Mouse (Mus musculus) liver, embryonic 13.5 days (tissue): Measurements from ENCODE around the gene AC124108.1. TPM values are rescaled to one million over a fixed set of nuclear protein-coding genes. Genes with fewer than 3 reads are reported as not detected.

Source experiments
- ATAC-seq: fragments of 200-750 bp; cut with Nextera tagmentation; 2 replicates; pipeline ENCODE4 v1.8.0; 2017; ENCODE audit warnings: low read depth, mild to moderate bottlenecking, moderate number of reproducible peaks, moderate library complexity
- DNase-seq: peaks from one replicate; pipeline ENCODE4 v3.0.0; 2022
- H3K27ac ChIP-seq: fragments of 300-500 bp; sonication (generic); 2 replicates; pipeline ENCODE4 v1.5.1; 2015; ENCODE audit warnings: moderate library complexity, mild to moderate bottlenecking, inconsistent platforms
- H3K27me3 ChIP-seq: fragments of 300-500 bp; sonication (generic); 2 replicates; pipeline ENCODE4 v1.6.1; 2015; ENCODE audit warnings: mild to moderate bottlenecking, inconsistent platforms
- H3K36me3 ChIP-seq: fragments of 300-500 bp; sonication (generic); 2 replicates; pipeline ENCODE4 v1.6.1; 2015; ENCODE audit warnings: mild to moderate bottlenecking, inconsistent platforms
- H3K4me1 ChIP-seq: fragments of 300-500 bp; sonication (generic); replicated peaks from 2 replicates; pipeline ENCODE4 v1.6.1; 2015; ENCODE audit warnings: inconsistent platforms
- H3K4me2 ChIP-seq: fragments of 300-500 bp; sonication (generic); 2 replicates; pipeline ENCODE4 v1.6.1; 2015; ENCODE audit warnings: inconsistent platforms, mild to moderate bottlenecking, moderate library complexity
- H3K4me3 ChIP-seq: fragments of 300-500 bp; sonication (generic); replicated peaks from 2 replicates; pipeline ENCODE4 v1.5.1; 2015; ENCODE audit warnings: mild to moderate bottlenecking, inconsistent platforms
- H3K9ac ChIP-seq: fragments of 300-500 bp; sonication (generic); 2 replicates; pipeline ENCODE4 v1.6.1; 2015; ENCODE audit warnings: mild to moderate bottlenecking, inconsistent platforms
- H3K9me3 ChIP-seq: fragments of 300-500 bp; sonication (generic); replicated peaks from 2 replicates; pipeline ENCODE4 v1.6.1; 2016; ENCODE audit warnings: inconsistent platforms
- WGBS: fragments of 180-500 bp; shearing (Covaris S2); methylation state at CpG from one replicate; pipeline ENCODE4 v1.1.7; 2015; ENCODE audit not compliant: insufficient replicate concordance; 5-methylcytosine and 5-hydroxymethylcytosine counted together
- polyA plus RNA-seq: library from polyadenylated mRNA; unstranded; fragments of >200 nt; fragmentation: Nextera tagmentation; extraction: Ambion mirVana; gene quantifications from 2 replicates; pipeline ENCODE4 v1.2.1, GENCODE M21; 2015

AC124108.1 gene
- polyA plus RNA-seq: not detected in 2 replicates

DNA sequence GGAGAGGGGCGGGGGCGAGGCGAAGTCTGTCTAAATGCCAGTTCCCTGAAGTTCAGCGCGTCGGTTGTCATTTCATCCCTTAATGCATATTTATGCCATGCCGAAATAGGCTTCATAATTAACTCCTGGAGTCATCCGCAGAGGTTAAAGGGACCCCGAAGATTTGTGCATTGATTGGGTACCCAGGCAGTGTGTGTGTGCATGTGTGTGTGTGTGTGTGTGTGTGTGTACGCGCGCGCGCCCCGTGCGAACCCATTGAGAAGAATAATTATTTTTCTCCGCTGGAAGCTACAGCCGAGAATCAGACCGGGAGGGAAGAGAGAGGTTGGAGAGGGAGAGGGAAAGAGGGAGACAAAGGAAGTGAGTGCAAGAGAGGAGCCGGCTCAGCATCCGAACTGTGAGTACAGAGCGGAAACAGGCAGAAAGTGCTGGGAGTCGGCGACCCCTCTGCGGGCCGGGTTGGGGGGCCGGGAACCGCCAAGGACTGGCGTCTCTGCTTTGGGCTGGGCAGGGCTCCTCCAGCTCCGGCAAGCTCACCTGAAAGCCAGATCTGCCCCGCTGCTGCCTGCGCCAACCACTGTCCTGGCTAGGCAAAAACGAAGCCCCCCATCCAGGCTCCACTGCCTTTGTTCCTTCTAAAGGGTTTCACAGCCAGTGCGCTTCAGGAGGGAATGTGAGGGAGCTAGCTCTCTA lies at the start of gene AC124108.1, which contains the start of gene Lemd1:
Gene AC124108.1, plus strand, starts transcription at position 365 of the 693 bp plus-strand sequence.
Gene Lemd1, plus strand, starts transcription at position 339 of the 693 bp plus-strand sequence.
- H3K4me2 ChIP-seq: peak within 1 kb of the TSS; percentile 71
- H3K4me1 ChIP-seq: peaks cover 10% of the 10 kb centered on the region; the same call in 1 of the 2 replicates
- peaks cover 98% of the 10 kb centered on the region for H3K27me3 ChIP-seq
- no peak within 1 kb of the TSS for H3K27ac ChIP-seq
- H3K9ac ChIP-seq: no peak within 1 kb of the TSS
- 2% methylated on average over 34 of the region's 34 CpGs for WGBS
- ATAC-seq (no peak), DNase-seq (no peak)
- H3K36me3 ChIP-seq: no peaks in the 10 kb centered on the region
- H3K4me3 ChIP-seq: peak within 1 kb of the TSS; percentile 51
- no peaks in the 10 kb centered on the region for H3K9me3 ChIP-seq

DNA sequence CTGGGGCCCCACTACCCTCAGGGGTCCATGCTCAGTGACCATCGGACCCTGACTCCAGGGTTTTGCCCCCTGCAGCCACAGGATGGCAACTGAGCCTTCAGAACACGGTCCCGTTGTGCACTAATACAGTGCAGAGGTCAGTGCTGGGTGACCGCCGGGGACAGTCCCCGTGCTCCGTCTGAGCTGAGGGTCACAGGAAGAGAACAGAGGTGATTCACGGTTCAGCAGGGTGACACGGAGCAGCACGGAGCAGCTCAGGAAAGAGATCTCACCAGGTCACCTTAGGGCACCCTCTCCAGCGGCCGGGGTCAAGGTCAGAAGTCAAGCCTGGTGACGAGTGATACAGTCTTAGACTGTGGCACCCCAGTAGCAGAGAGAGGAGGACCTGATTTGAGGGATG lies 49.5 kb upstream of the AC124108.1 start:
- H3K9ac ChIP-seq: no peak overlapping the region
- H3K4me2 ChIP-seq: no peak overlapping the region
- peaks cover 33% of the 10 kb centered on the region for H3K27me3 ChIP-seq
- DNase-seq: no peak
- peaks cover 38% of the 10 kb centered on the region for H3K4me1 ChIP-seq
- WGBS: 50% methylated on average over 13 of the region's 13 CpGs
- ATAC-seq: peak; percentile 48
- no peak overlapping the region for H3K4me3 ChIP-seq
- H3K27ac ChIP-seq: no peak overlapping the region
- H3K36me3 ChIP-seq: no peaks in the 10 kb centered on the region
- H3K9me3 ChIP-seq: no peaks in the 10 kb centered on the region

GRCm38 (mm10) chr1:132143079-132143478 lies 48.2 kb upstream of the AC124108.1 start:
- no peak overlapping the region for H3K4me3 ChIP-seq
- no peak overlapping the region for H3K27ac ChIP-seq
- peaks cover 28% of the 10 kb centered on the region for H3K27me3 ChIP-seq
- ATAC-seq: no peak
- no peak overlapping the region for H3K9ac ChIP-seq
- H3K36me3 ChIP-seq: no peaks in the 10 kb centered on the region
- H3K4me1 ChIP-seq: peaks cover 33% of the 10 kb centered on the region
- 20% methylated on average over 5 of the region's 5 CpGs for WGBS
- H3K9me3 ChIP-seq: no peaks in the 10 kb centered on the region
- no peak for DNase-seq
- H3K4me2 ChIP-seq: no peak overlapping the region

DNA sequence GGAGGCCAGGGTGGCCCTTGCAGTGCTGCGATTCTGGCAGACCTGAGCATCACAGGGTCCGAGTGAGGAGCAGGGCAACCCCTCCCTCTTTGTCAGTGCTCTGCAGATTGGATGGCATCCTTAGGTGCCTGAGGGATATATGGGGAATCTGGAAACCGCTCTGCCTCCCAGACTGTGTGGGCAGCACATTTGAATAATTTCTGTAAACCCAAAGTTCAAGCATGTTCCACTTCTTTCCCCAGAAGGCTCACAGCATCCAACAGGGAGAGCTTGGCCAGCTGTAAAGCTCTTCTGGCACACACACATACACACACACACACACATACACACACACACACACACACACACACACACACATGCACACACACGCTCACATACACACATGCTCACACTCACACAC lies 47.5 kb upstream of the AC124108.1 start:
- Histone ChIP-seq H3K27me3 (peaks cover 21% of the 10 kb centered on the region), H3K9me3 (no peaks in the 10 kb centered on the region), H3K9ac (no peak overlapping the region), H3K4me1 (peaks cover 26% of the 10 kb centered on the region), H3K4me3 (no peak overlapping the region), H3K27ac (no peak overlapping the region), H3K36me3 (no peaks in the 10 kb centered on the region), H3K4me2 (no peak overlapping the region)
- DNase-seq (no peak), ATAC-seq (no peak)
- 61% methylated on average over 4 of the region's 4 CpGs for WGBS

DNA sequence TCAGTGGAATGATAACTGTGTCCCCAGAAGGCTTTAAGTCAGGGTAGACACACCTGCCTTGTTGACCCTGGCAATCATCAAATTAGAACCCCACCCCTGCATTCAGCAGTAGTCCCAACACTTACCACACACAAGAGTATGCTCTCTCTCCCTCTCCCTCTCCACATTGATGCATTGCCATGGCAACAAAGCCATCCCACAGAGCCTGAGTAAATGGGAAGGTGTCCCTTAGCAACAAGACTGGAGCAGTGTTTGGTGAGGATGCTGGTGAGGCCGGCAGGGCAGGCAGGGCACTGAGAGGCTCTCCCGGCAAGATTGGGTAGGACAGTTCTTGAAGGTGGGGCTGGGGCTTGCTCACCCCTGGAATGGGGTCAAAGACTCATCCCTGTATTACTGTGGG lies 47.0 kb upstream of the AC124108.1 start:
- WGBS: 52% methylated on average over 2 of the region's 2 CpGs
- Histone ChIP-seq H3K4me1 (peaks cover 23% of the 10 kb centered on the region), H3K9me3 (no peaks in the 10 kb centered on the region), H3K27me3 (peaks cover 16% of the 10 kb centered on the region), H3K27ac (no peak overlapping the region), H3K36me3 (no peaks in the 10 kb centered on the region), H3K4me2 (no peak overlapping the region), H3K9ac (no peak overlapping the region), H3K4me3 (no peak overlapping the region)
- DNase-seq (no peak), ATAC-seq (no peak)

DNA sequence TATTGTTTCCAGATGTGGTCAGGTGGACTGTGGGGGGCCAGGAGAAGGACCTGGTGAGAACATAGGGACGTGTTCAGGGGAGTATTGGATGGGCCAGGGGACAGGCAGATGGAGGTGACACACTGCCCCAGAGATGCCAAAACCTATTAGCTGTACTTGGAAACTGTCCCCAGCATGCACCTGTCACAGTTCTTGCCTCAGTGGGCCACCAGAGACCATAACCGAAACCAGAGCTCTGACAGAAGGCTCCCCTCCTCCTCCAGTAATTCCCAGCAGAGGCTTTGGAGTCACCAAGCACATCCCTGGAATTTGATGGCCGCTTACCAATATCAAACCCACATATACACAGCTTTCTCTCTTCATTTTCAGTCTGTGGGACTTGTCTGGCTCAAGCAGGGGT lies 46.4 kb upstream of the AC124108.1 start:
- no peaks in the 10 kb centered on the region for H3K9me3 ChIP-seq
- H3K36me3 ChIP-seq: no peaks in the 10 kb centered on the region
- H3K27me3 ChIP-seq: peaks cover 10% of the 10 kb centered on the region
- H3K27ac ChIP-seq: no peak overlapping the region
- no peak overlapping the region for H3K9ac ChIP-seq
- H3K4me1 ChIP-seq: peaks cover 20% of the 10 kb centered on the region
- DNase-seq (no peak), ATAC-seq (no peak)
- 60% methylated on average over 3 of the region's 3 CpGs for WGBS
- H3K4me2 ChIP-seq: no peak overlapping the region
- H3K4me3 ChIP-seq: no peak overlapping the region

DNA sequence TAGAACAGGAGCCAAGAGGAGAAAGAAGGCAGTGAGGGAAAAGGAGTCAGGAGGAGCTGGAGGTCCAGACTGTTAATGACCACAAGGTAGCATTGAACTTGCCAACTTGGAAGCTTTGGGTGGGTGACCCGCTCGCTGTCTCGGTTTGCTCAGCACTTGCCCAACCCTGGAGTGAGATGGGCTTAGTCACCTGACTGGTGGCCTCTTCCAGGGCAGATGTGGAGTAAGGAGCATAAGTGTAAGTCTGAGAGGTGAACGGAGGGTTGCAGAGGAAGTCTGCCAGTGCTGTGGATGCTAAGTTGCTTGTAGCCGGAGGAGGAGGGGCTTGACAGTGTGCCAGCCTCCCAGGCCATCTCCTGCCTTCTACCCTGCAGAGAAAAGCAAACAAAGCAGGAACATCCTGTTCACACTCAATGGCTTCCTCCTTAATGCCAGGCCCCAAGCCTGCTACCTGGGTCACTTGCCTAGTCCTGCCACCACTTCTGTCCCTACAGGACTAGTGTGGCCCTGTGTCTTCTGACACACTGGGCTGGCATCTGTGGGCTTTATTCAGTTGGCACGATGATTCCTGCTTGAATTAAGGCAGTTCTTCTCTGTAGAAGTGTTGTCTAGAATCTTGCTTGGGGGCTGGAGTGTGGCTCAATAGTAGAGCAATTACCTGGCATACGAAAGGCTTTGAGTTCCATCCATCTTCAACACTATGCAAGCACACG lies 45.1 kb upstream of the AC124108.1 start:
- peaks cover 20% of the 10 kb centered on the region for H3K4me1 ChIP-seq
- no peak overlapping the region for H3K27ac ChIP-seq
- no peak overlapping the region for H3K9ac ChIP-seq
- no peak overlapping the region for H3K4me2 ChIP-seq
- no peaks in the 10 kb centered on the region for H3K27me3 ChIP-seq
- H3K4me3 ChIP-seq: no peak overlapping the region
- no peak for ATAC-seq
- 66% methylated on average over 8 of the region's 8 CpGs for WGBS
- H3K9me3 ChIP-seq: no peaks in the 10 kb centered on the region
- no peak for DNase-seq
- H3K36me3 ChIP-seq: no peaks in the 10 kb centered on the region

DNA sequence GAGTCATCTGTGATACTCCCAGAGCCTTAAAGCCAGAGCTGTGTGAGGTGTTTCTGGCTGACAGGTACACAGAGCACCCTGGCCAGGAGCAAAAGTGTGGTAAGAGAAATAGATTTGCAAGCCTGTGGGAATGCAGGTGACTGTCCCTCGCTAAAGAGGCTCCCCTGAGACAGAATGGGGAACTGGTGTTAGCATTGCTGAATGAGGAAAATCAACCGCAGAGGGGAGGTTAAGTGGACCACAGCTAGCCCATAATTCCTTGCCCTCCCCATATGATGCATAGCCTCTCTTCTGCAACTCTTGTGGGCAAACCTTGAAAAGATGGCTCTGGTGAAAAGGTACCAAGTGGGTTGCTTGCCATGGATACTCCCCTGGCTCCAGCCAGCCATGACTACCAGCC lies 41.8 kb upstream of the AC124108.1 start:
- H3K4me3 ChIP-seq: no peak overlapping the region
- H3K4me2 ChIP-seq: no peak overlapping the region
- H3K27me3 ChIP-seq: no peaks in the 10 kb centered on the region
- peaks cover 22% of the 10 kb centered on the region; the same call in 1 of the 2 replicates for H3K4me1 ChIP-seq
- H3K9ac ChIP-seq: no peak overlapping the region
- H3K27ac ChIP-seq: no peak overlapping the region
- no peaks in the 10 kb centered on the region for H3K36me3 ChIP-seq
- DNase-seq (no peak), ATAC-seq (no peak)
- WGBS: 26% methylated on average over 2 of the region's 2 CpGs
- no peaks in the 10 kb centered on the region for H3K9me3 ChIP-seq

- no peak overlapping the region for H3K4me3 ChIP-seq
- no peak overlapping the region for H3K27ac ChIP-seq
Measured at GRCm38 (mm10) chr1:132150171-132150570, 41.1 kb upstream of the AC124108.1 start.

GRCm38 (mm10) chr1:132150817-132151601 lies 40.2 kb upstream of the AC124108.1 start:
- H3K4me2 ChIP-seq: no peak overlapping the region
- no peaks in the 10 kb centered on the region for H3K27me3 ChIP-seq
- 60% methylated on average over 15 of the region's 15 CpGs for WGBS
- H3K36me3 ChIP-seq: no peaks in the 10 kb centered on the region
- ATAC-seq (no peak), DNase-seq (no peak)
- H3K9me3 ChIP-seq: no peaks in the 10 kb centered on the region
- no peak overlapping the region for H3K4me3 ChIP-seq
- no peak overlapping the region for H3K9ac ChIP-seq
- H3K27ac ChIP-seq: no peak overlapping the region
- peaks cover 22% of the 10 kb centered on the region; the same call in 1 of the 2 replicates for H3K4me1 ChIP-seq

More at GRCm38 (mm10) chr1:132150171-132150570, 41.1 kb upstream of the AC124108.1 start:
- no peak for DNase-seq
- no peaks in the 10 kb centered on the region for H3K36me3 ChIP-seq
- no peak overlapping the region for H3K4me2 ChIP-seq
- no peaks in the 10 kb centered on the region for H3K27me3 ChIP-seq
- H3K9me3 ChIP-seq: no peaks in the 10 kb centered on the region
- peak; percentile 52; the same call in 1 of the 2 replicates for ATAC-seq
- WGBS: 25% methylated on average over 1 of the region's 1 CpGs
- no peak overlapping the region for H3K9ac ChIP-seq
- peaks cover 22% of the 10 kb centered on the region; the same call in 1 of the 2 replicates for H3K4me1 ChIP-seq

GRCm38 (mm10) chr1:132151908-132152307 lies 39.3 kb upstream of the AC124108.1 start:
- Histone ChIP-seq H3K27ac (no peak overlapping the region), H3K9me3 (no peaks in the 10 kb centered on the region), H3K4me2 (no peak overlapping the region), H3K4me3 (no peak overlapping the region), H3K27me3 (no peaks in the 10 kb centered on the region), H3K9ac (no peak overlapping the region), H3K36me3 (no peaks in the 10 kb centered on the region), H3K4me1 (peaks cover 22% of the 10 kb centered on the region; the same call in 1 of the 2 replicates)
- 53% methylated on average over 2 of the region's 2 CpGs for WGBS
- ATAC-seq (no peak; the same call in 1 of the 2 replicates), DNase-seq (no peak)
